Mouse (Mus musculus) lung, postnatal 10 days (tissue): ENCODE data around the gene Insm1.
A peak's percentile ranks its signal among the peaks of the same experiment; 100 is the strongest.

Source experiments
- DNase-seq: peaks from one replicate; pipeline ENCODE4 v3.0.0; 2021

The Insm1 gene

DNA sequence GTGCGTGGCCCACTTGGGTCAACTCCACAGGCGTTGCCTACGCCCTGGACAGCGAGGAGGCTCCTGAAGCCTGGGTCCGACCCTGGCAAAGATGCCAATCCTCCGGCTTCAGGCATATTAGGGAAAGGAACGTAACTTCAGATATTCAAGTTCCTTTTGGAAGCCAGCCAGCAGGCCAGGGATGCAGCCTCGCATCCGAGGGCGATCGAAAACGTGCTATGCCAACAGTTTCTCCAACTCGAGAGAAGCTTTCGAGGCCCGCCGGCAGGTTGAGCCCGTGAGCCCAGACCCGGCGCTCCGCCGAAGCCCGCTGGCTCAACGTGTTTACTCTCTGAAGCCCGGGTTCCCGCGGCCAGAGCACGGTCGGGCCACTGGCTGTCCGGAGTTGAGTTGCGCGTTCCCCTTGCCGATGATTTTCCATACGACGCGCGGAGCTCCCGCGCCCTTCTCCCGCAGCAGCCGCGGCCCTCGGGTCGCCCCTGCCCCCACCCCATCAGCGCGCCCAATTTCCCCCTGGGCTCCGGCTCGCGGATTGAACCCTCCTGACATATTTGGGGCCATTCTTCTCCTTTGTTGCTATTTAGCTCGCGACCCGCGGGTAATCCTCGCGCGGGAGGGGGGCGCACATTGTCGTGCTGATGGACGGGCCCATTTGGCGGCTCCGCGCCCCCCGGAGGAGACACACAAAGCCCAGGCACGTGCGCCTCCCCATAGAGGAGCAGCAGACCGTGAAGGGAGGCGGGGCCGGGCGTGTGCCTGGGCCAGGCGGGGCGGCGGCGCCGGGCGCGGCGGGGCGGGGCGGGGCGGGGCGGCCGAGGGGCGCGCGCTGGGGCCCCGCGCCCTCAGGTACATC, at the start of gene Insm1:
Gene Insm1 (plus strand): TSS at position 846 of the 853 bp plus-strand sequence.
- peak; percentile 26 for DNase-seq

DNA sequence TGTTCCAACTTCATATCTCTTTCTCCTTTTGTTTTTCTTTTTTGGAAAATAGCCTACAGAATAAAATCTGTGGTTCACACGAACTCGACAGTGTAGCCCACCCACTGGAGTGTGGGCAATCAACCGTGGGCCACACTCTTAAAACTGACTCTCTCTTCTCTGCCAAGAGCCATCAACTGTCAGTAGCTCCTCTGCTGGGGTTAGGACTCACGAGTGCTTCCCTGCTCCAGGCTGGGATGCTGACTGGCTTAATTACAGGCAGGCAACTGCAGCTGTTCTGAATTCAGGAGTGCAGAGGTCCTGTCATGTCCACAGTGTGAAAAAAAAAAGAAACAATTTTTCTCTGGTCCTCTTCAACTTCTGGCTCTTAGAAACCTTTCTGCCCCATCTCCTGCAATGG, 49.6 kb upstream of the Insm1 start:
- DNase-seq, result no peak

- no peak for DNase-seq
Measured at GRCm38 (mm10) chr2:146174173-146174572, 47.5 kb upstream of the Insm1 start.

GRCm38 (mm10) chr2:146178718-146179117, 43.0 kb upstream of the Insm1 start:
- no peak for DNase-seq

GRCm38 (mm10) chr2:146183830-146184793, 37.6 kb upstream of the Insm1 start:
- DNase-seq, result no peak

GRCm38 (mm10) chr2:146196126-146196525, 25.6 kb upstream of the Insm1 start:
- no peak for DNase-seq

DNA sequence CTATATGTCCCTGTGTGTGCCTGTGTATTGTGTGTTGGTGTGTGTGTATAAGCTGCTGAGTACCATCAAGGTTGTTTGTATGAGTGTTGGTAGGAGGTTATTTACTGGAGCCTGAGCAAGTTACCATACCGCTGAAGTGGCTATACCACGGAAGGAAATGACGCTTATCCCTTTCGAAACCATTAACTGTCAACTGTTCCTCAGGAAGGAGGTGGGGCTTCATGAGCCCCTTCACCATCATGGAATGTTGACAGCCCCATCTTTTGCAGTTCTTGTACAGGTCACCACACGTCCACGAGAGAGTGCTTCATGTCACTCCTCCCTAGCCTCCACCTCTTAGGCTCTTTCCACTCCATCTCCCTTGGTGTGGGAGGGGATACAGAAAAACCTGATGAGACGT, 23.8 kb upstream of the Insm1 start:
- no peak for DNase-seq

DNA sequence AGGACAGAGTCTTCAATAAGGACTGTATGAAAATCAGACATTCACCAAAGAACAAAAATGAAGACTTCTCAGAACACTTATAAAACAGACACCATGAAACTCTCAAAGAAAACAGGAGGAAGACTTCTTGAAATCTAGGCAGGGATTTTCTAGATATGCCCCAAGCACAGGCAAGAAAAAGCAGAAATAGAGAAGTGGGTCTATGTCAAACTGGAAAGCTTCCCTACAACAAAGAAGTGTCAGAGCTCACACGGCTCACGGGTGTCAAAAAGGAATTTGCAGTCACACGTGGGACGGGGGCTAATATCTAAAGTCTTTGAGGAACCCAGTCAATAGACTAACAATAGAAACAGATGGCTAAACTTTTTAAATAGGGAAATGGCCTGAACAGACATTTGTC, 10.8 kb upstream of the Insm1 start:
- DNase-seq, result no peak

GRCm38 (mm10) chr2:146214715-146215114, 7.0 kb upstream of the Insm1 start:
- DNase-seq, result peak; percentile 48

DNA sequence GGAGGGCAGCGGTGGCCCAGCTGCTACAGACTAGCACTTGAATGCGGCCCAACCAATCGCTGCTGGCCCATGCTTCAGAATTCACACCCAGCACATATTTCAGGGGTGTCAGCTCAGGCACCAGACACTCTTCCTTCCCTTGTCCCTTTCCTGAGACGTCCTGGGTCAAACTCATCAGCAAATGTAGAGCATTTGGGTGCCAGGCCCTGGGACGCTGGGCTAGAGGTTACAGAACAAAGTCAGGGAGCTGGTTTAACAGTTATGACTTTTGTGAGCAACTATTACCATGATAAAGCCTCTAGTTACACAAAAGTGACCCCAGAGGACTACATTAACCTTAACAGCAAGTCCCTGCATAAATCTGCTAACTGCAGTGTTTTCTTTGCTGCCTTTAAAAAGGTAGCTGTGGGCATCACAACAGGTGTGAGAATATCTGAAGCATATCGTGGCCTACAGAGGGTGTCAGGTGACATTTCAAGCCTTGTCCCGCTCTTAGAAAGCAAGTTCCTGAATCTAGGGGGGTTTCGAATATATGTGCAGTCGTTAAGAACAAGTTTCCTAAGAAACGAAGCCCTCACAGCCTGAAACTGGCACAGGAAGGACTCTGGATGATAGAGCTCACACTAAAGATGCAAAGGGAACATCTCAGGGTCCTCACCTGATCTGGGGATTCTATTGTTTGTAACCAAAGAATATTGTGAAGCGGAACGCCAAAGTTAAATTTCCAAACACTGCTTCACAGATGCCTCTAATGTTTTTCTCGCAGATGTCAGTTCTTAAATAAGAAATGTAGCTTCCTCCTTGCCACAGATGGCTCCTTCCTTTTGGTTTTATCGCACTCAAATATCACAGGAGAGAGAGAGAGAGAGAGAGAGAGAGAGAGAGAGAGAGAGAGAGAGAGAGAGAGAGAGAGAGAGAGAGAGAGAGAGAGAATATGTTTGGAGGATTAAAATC, 5.3 kb upstream of the Insm1 start:
- no peak for DNase-seq

- DNase-seq, result peak; percentile 18
Measured at GRCm38 (mm10) chr2:146217227-146217980, 4.3 kb upstream of the Insm1 start.

DNA sequence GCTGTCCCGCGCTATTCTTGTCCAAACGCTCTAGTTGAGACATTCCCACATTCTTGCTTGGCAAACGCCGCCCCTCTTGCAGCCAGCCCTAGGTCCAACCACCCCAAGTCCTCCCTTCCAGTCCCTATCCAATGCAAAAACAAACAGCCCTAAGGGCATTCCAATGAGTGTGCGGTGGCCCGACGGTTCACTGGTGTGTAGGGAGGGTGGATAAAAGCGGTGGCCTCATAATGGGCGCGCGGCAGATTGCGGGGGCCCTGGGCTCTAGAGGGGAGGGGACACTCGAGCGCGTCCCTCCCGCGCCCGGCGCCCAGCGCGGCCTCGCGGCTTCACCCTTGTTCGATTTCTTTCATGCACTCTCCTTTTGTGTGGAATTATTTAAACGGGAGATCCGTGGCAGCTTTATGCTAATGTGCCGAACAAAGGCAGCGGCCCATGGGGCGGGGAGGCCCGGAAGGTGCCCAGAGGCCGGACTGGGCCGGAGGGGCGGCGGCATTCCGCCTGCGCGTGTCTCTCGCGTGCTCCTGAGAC, 3.5 kb upstream of the Insm1 start:
- no peak for DNase-seq

- no peak for DNase-seq
Measured at GRCm38 (mm10) chr2:146218881-146219535, 2.7 kb upstream of the Insm1 start.

GRCm38 (mm10) chr2:146219791-146220190, 1.9 kb upstream of the Insm1 start:
- no peak for DNase-seq

GRCm38 (mm10) chr2:146220591-146221075, 1.1 kb upstream of the Insm1 start:
- no peak for DNase-seq

- DNase-seq, result no peak
Measured at GRCm38 (mm10) chr2:146221929-146222278, 183 bp downstream of the Insm1 start.

- no peak for DNase-seq
Measured at GRCm38 (mm10) chr2:146222279-146223175, 806 bp downstream of the Insm1 start.

DNA sequence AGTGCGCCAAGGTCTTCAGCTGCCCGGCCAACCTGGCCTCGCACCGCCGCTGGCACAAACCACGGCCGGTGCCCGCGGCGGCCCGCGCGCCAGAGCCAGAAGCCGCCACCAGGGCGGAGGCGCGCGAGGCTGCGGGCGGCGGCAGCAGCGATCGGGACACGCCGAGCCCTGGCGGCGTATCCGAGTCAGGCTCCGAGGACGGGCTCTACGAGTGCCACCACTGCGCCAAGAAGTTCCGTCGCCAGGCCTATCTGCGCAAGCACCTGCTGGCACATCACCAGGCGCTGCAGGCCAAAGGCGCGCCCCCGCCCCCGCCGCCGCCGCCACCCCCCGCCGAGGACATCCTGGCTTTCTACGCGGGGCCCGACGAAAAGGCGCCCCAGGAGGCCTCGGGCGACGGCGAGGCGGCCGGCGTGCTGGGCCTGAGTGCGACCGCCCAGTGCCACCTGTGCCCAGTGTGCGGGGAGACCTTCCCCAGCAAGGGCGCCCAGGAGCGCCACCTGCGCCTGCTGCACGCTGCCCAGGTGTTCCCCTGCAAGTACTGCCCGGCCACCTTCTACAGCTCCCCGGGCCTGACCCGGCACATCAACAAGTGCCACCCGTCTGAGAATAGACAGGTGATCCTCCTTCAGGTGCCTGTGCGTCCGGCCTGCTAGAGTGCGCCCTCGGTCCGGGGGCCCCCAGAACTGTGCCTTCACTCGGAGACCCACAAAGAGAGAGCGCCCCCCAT, 1.6 kb downstream of the Insm1 start:
- no peak for DNase-seq

DNA sequence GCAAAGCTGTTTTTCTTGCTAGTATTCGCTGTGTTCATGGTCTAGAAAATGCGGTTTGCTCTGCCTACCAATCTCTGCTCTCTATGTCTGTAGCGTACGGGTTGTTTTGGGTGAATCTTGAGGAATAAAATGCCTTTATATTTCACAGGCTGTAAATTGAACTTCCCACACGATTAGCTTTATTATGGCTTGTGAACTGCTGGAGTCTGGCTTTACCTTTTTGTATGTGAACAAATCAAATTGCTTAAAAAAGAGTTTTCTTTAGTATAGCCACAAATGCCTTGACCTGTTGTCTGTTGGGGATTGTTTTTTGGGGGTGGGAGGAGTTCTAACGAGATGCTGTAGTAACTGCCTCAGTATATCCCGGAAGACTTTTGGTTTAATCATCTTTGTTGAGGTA, 2.4 kb downstream of the Insm1 start:
- no peak for DNase-seq
